Mouse (Mus musculus) urinary bladder, postnatal 10 days (tissue): ENCODE results near the gene Mrps18a.
A peak's percentile ranks its signal among the peaks of the same experiment; 100 is the strongest.

Experiments used
- DNase-seq: peaks from one replicate; pipeline ENCODE4 v3.0.0; 2022; ENCODE audit warnings: low spot score

Gene Mrps18a

DNA sequence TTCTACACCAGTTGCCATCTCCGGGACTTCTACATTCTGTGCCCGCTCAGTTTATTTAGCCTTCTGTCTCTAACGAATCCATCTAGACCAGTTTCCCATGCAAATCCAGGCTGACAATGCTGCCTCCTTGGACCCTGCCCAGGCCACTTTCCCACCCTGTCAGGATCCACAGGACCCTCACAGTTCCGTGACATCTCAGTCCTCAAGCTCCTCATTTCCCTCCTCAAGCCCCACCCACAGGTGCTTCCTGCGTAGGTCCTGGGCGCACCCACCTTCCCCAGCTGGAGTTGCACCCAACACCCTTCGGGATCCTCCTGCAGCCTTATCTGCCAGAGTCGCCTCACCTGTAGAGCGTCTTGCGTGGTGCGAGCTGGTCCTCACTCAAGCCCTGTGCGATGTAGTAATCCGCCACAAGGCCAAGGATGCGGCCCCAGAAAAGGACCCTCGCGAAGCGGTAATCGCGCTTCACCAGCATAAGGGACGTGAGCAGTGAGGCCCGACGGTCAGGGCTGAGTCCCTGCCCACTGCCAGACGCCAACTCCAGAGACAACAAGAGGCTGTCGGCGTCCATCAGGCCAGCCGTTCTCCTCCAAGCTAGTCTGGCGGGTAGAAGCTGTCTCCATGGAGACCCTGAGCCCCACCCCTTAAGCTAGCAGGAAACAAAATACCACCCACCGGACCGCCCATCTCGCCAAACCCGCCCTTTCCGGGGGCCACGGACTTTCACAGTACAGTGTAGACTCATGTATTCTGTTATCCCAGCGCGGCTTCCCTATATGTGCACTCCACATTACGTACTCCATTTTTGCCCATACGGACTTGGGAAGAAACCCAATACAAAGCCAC, 33.0 kb downstream of the Mrps18a start, which contains the start of gene Rsph9:
Gene Rsph9 (minus strand): TSS at position 639 of the 846 bp plus-strand sequence.
- DNase-seq: peak; percentile 44

DNA sequence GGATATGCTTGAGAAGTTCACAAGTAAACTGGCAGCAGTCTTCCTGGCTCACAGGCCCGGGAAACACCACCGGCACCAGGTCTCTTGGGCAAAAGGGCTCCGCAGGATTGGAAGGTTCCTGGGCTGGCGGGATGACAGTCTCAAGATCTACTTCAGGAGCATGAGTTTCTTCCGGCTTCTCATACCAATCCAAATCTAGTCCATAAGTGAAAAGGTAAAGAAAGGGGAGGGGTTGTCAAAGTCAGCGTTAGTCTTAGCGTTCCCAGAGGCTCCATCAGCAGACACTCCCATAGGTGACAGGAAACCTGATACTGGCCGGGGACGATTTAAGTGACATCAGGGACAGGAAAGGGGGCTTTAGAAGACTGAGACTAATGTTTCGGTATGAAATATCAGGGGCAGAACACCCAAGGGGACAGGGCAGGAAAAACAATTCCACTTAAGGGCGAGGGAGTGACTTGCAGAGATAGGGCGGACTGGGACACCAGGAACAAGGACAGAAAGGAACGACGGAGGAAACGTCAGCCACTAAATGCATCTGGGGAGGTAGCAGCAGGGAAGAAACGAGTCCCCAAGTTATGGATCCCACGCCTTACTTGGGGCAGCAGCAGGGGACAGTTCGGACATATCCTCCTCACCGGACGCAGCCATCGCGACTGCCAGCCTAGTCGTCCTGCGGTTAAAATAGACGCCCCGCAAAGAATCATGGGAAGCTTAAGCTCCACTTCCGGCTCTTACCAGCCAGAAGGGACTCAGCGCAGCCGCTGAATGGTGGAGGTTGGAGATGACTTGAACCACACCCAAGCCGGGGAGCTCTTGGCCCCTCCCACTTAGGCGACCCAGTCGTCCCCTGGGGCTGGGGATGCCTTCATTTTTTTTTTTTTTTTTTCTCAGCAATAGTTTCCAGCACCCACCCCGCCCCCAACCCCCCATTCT, 42.3 kb downstream of the Mrps18a start, which contains the start of gene Mad2l1bp:
Gene Mad2l1bp (minus strand): TSS at position 707 of the 936 bp plus-strand sequence.
- peak; percentile 43 for DNase-seq

DNA sequence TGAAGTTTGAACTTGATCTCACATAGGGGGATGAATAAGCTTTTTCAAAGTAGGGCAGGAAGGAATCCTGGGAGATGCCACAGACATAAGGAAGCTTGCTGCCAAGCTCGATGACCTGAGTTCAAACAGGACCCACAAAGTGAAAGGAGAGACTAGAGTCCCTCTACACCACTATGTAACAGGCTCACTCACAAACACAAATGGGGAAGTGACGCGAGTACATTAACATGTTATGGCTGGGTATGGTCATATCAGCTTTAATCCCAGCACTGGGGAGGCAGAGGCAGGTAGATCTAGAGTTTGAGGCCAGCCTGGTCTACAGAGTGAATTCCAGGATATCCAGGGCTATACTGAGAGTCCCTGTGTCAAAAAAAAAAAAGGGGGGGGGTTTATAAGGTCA, 43.5 kb downstream of the Mrps18a start:
- no peak for DNase-seq

DNA sequence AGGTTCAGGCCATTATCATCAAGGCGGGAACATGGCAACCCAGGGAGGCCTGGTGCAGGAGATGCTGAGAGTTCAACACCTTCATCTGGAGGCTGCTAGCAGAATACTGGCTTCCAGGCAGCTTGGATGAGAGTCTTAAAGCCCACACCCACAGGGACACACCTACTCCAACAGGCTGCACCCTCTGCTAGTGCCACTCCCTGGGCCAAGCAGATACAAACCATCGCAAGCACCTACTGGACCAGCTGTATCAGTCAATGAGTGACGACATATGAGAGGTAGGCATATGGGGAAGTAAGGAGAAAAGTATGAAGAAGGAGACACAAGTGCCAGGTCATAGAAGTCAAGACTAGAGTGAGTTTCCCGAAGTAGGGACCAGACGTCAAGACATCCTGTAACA, 45.9 kb downstream of the Mrps18a start:
- DNase-seq: no peak

DNA sequence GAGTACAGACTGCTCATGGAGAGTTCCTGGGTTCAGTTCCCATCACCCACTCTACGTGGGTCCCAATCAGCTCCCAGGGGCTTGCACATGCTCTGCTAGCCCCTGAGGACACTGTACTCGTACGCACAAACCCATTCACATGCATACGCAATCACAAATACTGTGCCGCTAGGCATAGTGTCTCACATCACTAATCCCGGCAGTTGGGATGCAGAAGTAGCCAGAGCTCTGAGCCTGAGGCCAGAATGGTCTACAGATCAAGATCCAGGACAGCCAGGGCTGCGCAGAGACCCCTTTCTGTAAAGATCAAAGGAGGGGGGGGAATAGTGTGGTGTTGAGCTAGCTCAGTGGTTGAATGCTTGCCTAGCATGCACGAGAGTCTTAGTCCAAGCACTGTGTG, 46.3 kb downstream of the Mrps18a start:
- no peak for DNase-seq

DNA sequence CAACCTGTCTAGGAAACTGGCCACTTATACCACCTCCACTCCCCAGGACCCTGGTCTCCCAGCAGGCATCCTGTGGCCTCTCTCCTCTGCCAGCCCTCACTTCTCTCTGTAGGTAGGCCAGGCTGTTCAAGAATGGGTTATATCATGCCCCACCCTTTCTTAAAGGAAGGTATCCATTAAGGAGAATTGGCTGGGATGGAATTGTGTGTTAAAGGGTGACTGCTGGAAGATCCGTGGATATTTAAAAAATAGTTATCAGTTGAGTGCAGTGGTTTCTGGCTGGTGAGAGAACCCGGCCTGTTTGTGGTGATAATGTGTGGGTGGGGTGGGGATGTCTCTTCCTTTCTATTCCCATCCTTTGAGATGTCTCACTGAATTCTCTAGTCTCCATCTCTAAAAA, 48.5 kb downstream of the Mrps18a start:
- DNase-seq: no peak

DNA sequence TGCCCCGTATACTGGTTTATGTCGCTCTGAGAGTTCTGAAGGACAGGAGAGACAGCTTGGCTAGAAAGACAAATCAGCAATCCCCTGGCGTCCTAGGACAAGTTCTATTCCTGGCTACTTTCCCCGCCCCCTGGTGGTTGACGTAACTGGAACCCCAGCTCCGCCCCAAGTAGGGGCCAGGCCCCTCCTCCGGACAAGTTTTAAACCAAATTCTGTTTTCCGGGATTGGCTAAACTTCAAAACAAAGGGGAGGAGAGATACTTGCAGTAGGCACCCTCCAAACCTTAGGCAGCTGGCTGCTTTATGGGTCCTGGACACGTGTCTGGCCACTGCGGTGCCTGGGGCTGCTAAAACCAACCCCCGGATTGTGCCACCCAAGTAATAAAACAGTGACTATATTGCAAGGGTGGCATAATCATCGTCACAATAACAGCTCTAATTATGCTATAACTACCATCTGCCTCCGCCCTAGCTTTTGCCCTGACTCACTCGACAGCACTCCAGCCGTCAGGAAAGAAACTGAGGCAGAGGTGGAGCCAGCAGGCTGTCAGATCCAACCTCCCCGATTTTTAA, 49.4 kb downstream of the Mrps18a start:
- peak; percentile 69 for DNase-seq

DNA sequence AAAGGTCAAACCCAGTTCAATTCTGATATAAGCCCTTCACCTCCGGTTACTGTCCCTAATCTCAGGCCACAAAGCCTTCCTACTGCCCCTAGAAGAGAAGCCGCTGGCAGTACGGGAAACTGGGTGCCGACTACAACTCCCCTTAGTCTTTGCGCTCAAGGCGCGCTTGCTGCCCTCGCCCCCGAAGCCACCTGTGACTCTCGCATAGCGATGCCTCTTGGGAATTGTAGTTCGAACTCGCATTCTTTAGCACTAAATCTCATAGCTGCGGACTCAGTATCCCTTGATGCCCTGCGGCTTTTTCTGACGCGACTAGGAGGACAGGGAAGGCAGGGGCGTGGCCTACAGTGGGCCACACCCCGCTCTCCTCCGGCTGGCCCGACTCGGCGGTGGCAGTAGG, 49.9 kb downstream of the Mrps18a start, which contains the start of gene Gtpbp2:
Gene Gtpbp2 (plus strand): TSS at position 347 of the 400 bp plus-strand sequence.
- DNase-seq: peak; percentile 65

DNA sequence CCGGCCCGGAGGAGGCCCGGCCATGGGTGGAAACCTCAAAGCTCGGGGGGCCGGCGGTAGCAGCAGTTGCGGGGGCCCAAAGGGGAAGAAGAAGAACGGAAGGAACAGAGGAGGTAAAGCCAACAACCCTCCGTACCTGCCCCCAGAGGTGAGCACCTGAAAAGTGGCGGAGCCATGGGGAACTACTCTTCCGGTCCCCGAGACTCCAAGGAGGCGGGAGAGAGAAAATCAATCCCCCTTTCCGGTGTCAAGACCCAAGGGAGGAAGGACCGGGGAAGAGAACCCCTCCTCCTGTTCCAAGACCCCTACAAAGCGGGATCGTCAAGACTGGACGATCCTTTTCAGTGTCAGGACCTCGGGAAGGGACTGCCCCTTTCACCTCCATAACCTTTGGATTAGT, 50.4 kb downstream of the Mrps18a start:
- no peak for DNase-seq

DNA sequence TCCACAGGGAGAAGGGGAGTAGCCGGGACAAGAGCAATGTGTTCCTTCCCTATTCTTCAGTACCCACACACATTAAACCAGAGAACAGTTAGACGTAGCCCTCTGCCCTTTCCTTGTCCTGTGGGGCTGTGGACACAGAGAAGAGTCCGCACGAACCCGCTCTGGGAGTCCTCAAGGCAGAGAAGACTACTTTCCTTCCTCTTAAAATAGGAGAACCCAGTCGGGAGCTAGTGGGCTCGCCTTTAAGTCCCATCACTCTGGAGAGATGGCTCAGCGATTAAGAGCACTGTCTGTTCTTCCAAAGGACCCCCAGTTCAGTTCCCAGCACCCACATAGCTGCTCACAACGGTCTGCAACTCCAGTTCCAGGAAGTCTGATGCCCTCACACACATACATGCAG, 50.9 kb downstream of the Mrps18a start:
- no peak for DNase-seq

DNA sequence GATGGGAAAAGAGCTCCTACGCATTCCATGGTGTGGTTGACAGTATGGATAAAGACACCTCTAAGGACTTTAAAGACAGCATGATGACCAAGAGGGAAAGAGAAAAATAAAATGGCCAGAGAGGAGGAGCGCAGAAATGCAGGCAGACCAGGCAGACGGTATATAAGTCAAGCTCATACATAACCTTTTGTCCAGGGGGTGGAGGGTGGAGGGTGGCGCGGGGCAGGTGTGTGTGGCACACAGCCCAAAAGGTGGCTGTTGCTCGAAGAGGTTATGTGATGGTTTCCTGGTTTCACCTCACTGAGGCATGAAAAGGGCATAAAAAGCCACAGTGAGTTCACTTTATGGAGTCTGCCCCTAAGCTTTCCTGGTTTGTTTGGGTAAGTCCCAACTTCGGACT, 51.8 kb downstream of the Mrps18a start:
- DNase-seq: no peak

DNA sequence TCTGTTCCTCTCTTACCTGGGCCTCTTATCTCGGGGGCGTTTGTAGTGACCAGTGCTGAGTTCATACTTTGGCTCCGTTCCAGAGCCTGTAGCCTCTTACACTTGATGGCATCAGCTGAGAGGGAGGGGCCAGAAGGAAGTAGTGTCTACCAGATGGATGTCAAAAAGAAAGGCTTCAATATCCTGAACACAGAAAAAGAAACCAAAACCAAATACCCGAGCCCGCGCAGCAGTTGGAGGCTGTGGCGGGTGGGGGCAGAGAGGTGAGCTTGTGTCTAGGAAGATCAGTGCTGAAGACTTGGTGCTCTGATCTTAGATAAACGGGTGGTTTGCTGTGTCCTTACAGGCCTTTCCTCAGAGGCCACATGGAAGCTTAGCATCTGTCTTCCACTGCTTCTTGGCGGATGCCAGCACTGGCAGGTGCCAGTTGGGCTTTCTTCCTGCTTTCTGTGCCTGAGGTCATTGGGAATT, 52.2 kb downstream of the Mrps18a start:
- no peak for DNase-seq

DNA sequence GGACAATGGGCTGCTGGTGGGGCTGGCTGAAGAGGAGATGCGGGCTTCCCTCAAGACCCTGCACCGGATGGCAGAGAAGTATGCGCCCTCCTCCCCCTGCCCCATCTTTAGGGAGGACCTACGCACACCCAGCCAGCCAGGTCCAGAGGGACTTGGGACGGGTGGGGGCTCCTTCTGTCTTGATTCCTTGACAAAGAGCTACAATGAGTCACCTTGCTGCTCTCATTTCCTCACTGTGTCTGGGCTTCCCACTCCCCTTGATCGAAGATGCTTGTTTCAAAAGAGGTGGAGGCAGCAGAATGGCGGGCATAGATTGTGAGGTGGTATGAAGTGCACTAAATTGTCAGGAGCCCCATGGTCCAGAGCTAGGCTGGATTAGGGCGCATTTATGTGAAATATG, 53.5 kb downstream of the Mrps18a start:
- DNase-seq: no peak

DNA sequence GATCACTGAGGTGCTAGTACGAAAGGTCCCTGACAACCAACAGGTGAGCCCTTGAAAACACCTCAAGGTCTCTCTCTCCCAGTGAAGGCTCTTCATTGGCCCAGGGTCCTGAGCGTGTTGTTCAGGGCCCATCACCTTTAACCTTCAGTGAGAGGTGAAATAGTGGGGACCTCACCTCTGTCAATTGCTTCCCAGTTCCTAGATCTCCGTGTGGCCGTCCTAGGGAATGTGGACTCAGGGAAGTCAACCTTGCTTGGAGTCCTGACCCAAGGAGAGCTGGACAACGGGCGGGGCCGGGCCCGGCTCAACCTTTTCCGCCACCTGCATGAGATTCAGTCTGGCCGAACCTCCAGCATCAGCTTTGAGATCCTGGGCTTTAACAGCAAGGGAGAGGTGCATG, 54.0 kb downstream of the Mrps18a start:
- DNase-seq: no peak

DNA sequence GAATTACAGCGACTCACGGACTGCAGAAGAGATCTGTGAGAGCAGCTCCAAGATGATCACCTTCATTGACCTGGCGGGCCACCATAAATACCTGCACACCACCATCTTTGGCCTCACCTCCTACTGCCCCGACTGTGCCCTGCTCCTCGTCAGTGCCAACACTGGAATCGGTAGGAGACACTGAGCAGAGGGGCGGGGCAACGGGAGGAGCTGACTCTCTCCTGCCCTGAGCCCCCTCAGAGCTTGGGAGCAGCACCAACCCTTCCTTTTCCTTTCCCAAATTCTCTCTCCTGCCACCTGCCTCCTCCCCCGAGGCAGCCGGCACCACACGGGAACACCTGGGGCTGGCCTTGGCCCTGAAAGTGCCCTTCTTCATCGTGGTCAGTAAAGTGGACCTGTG, 54.7 kb downstream of the Mrps18a start:
- no peak for DNase-seq

DNA sequence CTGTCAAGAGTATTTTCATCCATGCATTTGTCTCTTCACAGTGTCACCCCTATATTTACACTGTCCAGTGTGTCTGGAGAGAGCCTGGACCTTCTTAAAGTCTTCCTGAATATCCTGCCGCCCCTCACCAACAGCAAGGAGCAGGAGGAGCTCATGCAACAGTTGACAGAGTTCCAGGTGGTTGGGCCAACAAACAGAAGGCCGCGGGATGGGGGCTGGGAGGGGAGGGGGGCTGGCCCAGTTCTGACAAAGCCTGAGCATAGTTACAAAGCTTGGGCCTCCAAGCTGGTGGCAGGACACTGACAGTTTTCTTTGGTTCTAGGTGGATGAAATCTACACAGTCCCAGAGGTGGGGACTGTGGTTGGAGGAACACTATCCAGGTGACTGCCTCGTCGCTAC, 55.5 kb downstream of the Mrps18a start:
- no peak for DNase-seq

DNA sequence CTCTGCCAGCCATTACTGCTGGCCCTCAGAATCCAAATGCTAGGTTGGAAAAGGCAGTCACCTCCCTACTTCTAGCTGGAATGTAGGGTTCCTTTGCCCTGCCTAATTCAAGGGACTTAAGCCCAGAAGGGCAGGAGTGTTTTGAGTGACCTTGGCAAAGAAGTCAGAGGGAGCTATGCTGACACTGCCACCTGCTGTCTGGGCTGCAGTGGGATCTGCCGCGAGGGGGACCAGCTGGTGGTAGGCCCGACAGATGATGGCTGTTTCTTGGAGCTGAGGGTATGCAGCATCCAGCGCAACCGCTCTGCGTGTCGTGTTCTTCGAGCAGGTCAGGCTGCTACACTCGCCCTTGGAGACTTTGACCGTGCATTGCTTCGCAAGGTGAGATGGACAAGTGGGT, 56.2 kb downstream of the Mrps18a start:
- DNase-seq: no peak

DNA sequence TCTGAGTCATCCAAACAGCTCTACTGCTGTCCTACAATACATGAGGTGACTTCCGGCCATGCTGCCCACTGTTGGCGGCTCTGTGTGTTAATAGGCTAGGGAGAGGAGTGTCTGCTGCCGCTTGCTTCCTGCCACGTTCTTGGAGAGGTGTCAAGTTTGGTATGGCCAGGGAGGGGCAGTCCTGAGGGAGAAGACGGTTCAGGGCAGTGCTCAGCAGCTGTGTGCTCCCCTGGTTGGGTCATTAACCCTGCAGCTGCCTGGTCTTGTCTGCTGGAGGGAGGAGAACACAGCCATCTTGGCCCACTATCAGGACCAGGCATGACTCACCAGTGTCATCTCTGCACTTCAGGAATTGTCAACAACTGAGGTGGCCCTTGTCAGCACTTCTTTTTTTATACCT, 57.5 kb downstream of the Mrps18a start:
- DNase-seq: no peak

DNA sequence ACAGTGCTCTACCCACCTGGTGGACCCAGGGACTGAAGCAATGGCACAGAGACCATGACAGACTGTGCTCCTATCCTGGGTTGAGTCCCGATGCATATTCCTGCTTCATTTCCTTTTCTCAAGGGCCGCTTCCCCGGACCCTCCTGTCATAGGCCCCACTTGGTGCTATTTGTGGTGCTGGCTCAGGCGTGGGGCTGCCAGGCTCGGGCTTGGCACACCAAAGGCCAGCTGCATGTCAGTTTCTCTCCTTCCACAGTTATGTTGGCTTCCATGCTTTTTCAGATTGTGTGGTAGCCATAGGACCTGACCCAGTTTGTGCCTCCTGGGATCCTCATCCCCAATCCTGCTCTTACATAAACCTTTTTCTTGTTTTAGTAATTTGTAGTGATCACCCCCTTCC, 58.0 kb downstream of the Mrps18a start:
- DNase-seq: no peak

DNA sequence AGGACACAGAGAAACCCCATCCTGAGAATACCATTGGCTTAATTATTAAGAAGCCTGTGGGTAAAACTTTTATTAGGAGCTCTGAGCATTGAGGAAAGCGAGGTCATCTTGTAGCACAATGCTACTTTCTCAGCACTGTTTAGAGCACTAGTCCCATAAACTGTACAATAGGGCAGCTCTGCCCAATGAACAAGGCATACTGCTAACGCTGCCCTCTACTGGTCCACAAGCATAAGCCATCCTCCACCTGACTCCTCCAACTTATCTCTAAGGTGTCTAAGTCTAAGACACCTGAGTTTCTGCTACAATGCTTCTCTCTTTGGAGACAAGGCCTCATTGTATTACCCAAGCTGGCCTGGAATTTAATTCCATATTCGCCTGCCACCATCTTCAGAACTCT, 59.8 kb downstream of the Mrps18a start:
- DNase-seq: no peak
